In genomic region chr15:85699862-85700501, GRCm38 (mm10) we compare ENCODE assay signal across 10 mouse cellular contexts. TPM values are rescaled to one million over a fixed set of nuclear protein-coding genes. Genes with fewer than 3 reads are reported as not detected.
DNase-seq lines count a peak whose midpoint lies in the region; ATAC-seq and TF ChIP-seq lines count a peak whose summit lies in the region.
"Had no signal": no experiment of that assay in that cellular context is flagged by ENCODE, and none has a peak within 500 bp of the region (broad histone marks: within the 10 kb centered on the region; RNA-seq: fewer than 3 reads in every experiment).

No protein-coding gene starts in this region.

- H3K9ac ChIP-seq in forebrain, embryonic 15.5 days (replicated peaks), result no peak overlapping the region
- H3K9ac ChIP-seq: embryonic facial prominence, embryonic 15.5 days had no signal

- WGBS in forebrain, embryonic 15.5 days, result 86% methylated on average over 13 of the region's 13 CpGs

- H3K4me2 ChIP-seq in forebrain, embryonic 15.5 days (replicated peaks), result no peak overlapping the region
- H3K4me2 ChIP-seq: embryonic facial prominence, embryonic 15.5 days had no signal

- H3K4me3 ChIP-seq in gastrocnemius, adult 2 months, result peak overlapping the region; percentile 38
- no peak overlapping the region for H3K4me3 ChIP-seq in forebrain, embryonic 15.5 days
- H3K4me3 ChIP-seq: embryonic facial prominence, embryonic 15.5 days had no signal

- peak overlapping the region; percentile 84 for H3K27ac ChIP-seq in gastrocnemius, adult 2 months
- peak overlapping the region; percentile 66 for H3K27ac ChIP-seq in forebrain, embryonic 15.5 days (replicated peaks)
- H3K27ac ChIP-seq: embryonic facial prominence, embryonic 15.5 days had no signal

- peaks cover 48% of the 10 kb centered on the region for H3K4me1 ChIP-seq in forebrain, embryonic 15.5 days

- DNase-seq in gastrocnemius, adult 2 months, result peak; percentile 40
- no peak for DNase-seq in gastrocnemius, adult 8-10 months (ENCODE audit: low spot score in 2 of 2)
- DNase-seq in layer of hippocampus, postnatal 10 days (ENCODE audit: low spot score in 2 of 2), result peak; percentile 64 to 77
- DNase-seq in layer of hippocampus, postnatal 36 days, result no peak
- peak; percentile 64 for DNase-seq in Muller cell, postnatal 12 days (ENCODE audit: inconsistent ontology term)

- ATAC-seq in forebrain, embryonic 15.5 days (replicated peaks), result no peak
- ATAC-seq in frontal cortex, adult (ENCODE audit: low TSS enrichment), result no peak
- no peak for ATAC-seq in megakaryocyte-erythroid progenitor cell, adult 5-6 weeks (replicated peaks; ENCODE audit: low FRiP score, low TSS enrichment, poor library complexity, severe bottlenecking)

- H3K27me3 ChIP-seq in forebrain, embryonic 15.5 days, result no peaks in the 10 kb centered on the region
- H3K27me3 ChIP-seq: embryonic facial prominence, embryonic 15.5 days had no signal

- H3K36me3 ChIP-seq in forebrain, embryonic 15.5 days, result peaks cover 94% of the 10 kb centered on the region

- no peaks in the 10 kb centered on the region for H3K9me3 ChIP-seq in forebrain, embryonic 15.5 days
- H3K9me3 ChIP-seq: embryonic facial prominence, embryonic 15.5 days had no signal

- no peak for TF ChIP-seq CTCF in gastrocnemius, adult 2 months (IDR thresholded peaks at IDR 0.05)

- intact Hi-C loops in gastrocnemius, adult 2 months (cut with DNase I), result no loop called here

RNA-seq across cellular contexts. Expression of gene Ppara, which starts 34.8 kb away (rescaled TPM):
- 10 to 100 TPM; 15.4 to 47.2 TPM for total RNA-seq in gastrocnemius, adult 2 months (2021)
- 10 to 100 TPM; 10.5 to 19.6 (median 14.7) TPM for total RNA-seq in gastrocnemius, adult 8-10 months (2022)
- 1 to 10 TPM; 2.3 to 2.9 TPM for total RNA-seq in layer of hippocampus, postnatal 10 days (2021)
- 1 to 10 TPM; 3.9 to 4.9 TPM for total RNA-seq in layer of hippocampus, postnatal 36 days (2021)
- 1.4 and 1.5 TPM in 2 replicates for polyA plus RNA-seq in forebrain, embryonic 15.5 days (2015; fragmentation: Nextera tagmentation; extraction: Ambion mirVana)
- total RNA-seq in megakaryocyte-erythroid progenitor cell, adult 5-6 weeks (2014; fragmentation: Nextera tagmentation), result not detected in 2 replicates
- total RNA-seq in megakaryocyte-erythroid progenitor cell, adult 5-6 weeks (2017), result not detected in 2 replicates
- total RNA-seq: neutrophil, adult 5-6 weeks had no signal

Comparison
In these comparisons a context has a peak if more than half of its experiments do, and no peak if none do; other contexts are left out.
1. DNase-seq: peak in gastrocnemius, adult 2 months (single experiment), layer of hippocampus, postnatal 10 days (2 of 2) and Muller cell, postnatal 12 days (single experiment); none in gastrocnemius, adult 8-10 months (0 of 2) and layer of hippocampus, postnatal 36 days (0 of 2).